Mouse (Mus musculus) hindbrain, embryonic 16.5 days (tissue): ENCODE results near the gene Cytip. TPM values are rescaled to one million over a fixed set of nuclear protein-coding genes. Genes with fewer than 3 reads are reported as not detected.

Experiments
- ATAC-seq: fragments of 200-750 bp; cut with Nextera tagmentation; 2 replicates; pipeline ENCODE4 v1.8.0; 2017; ENCODE audit warnings: moderate TSS enrichment, moderate library complexity
- H3K27ac ChIP-seq: fragments of 300-500 bp; sonication (generic); 2 replicates; pipeline ENCODE4 v1.5.1; 2014; ENCODE audit warnings: low read depth, mild to moderate bottlenecking, control low read depth, low read length, moderate library complexity
- H3K27me3 ChIP-seq: fragments of 300-500 bp; sonication (generic); replicated peaks from 2 replicates; pipeline ENCODE4 v1.6.1; 2014; ENCODE audit warnings: low read length; ENCODE audit not compliant: control insufficient read depth, insufficient read depth
- H3K36me3 ChIP-seq: fragments of 300-500 bp; sonication (generic); 2 replicates; pipeline ENCODE4 v1.6.1; 2014; ENCODE audit warnings: mild to moderate bottlenecking, low read length, moderate library complexity, mixed read lengths; ENCODE audit not compliant: control insufficient read depth, insufficient read depth
- H3K4me1 ChIP-seq: fragments of 300-500 bp; sonication (generic); 2 replicates; pipeline ENCODE4 v1.6.1; 2014; ENCODE audit warnings: low read depth, low read length; ENCODE audit not compliant: control insufficient read depth, insufficient read depth
- H3K4me2 ChIP-seq: fragments of 300-500 bp; sonication (generic); 2 replicates; pipeline ENCODE4 v1.6.1; 2014; ENCODE audit warnings: mild to moderate bottlenecking, low read length, control low read depth, moderate library complexity
- H3K4me3 ChIP-seq: fragments of 300-500 bp; sonication (generic); 2 replicates; pipeline ENCODE4 v1.5.1; 2014; ENCODE audit warnings: mild to moderate bottlenecking, low read length, control low read depth, moderate library complexity
- H3K9ac ChIP-seq: fragments of 300-500 bp; sonication (generic); 2 replicates; pipeline ENCODE4 v1.6.1; 2014; ENCODE audit warnings: low read depth, mild to moderate bottlenecking, control low read depth, low read length, moderate library complexity
- H3K9me3 ChIP-seq: fragments of 300-500 bp; sonication (generic); 2 replicates; pipeline ENCODE4 v1.6.1; 2014; ENCODE audit warnings: mild to moderate bottlenecking, low read length, moderate library complexity; ENCODE audit not compliant: control insufficient read depth
- WGBS: fragments of 180-500 bp; shearing (Covaris S2); extraction: QIAGEN DNeasy Blood & Tissue Kit; methylation state at CpG from one replicate; pipeline ENCODE4 v1.1.7; 2014; 5-methylcytosine and 5-hydroxymethylcytosine counted together
- polyA plus RNA-seq: library from polyadenylated mRNA; unstranded; fragments of >200 nt; fragmentation: Nextera tagmentation; extraction: Ambion mirVana; gene quantifications from 2 replicates; pipeline ENCODE4 v1.2.1, GENCODE M21; 2015

Gene Cytip
- 0.11 and 0.30 TPM in 2 replicates for polyA plus RNA-seq

GRCm38 (mm10) chr2:58195346-58195745, at the start of gene Cytip:
Cytip (minus strand) TSS chr2:58195532.
- 71% methylated on average over 4 of the region's 4 CpGs for WGBS
- Histone ChIP-seq H3K9ac (no peak within 1 kb of the TSS), H3K4me3 (no peak within 1 kb of the TSS), H3K27ac (no peak within 1 kb of the TSS), H3K27me3 (no peaks in the 10 kb centered on the region), H3K4me1 (no peaks in the 10 kb centered on the region), H3K4me2 (no peak within 1 kb of the TSS), H3K9me3 (no peaks in the 10 kb centered on the region), H3K36me3 (no peaks in the 10 kb centered on the region)
- ATAC-seq: no peak

GRCm38 (mm10) chr2:58240639-58241038, 45.3 kb upstream of the Cytip start:
- H3K4me3 ChIP-seq: no peak overlapping the region
- no peak for ATAC-seq
- WGBS: 80% methylated on average over 4 of the region's 4 CpGs
- no peaks in the 10 kb centered on the region for H3K36me3 ChIP-seq
- H3K9me3 ChIP-seq: no peaks in the 10 kb centered on the region
- no peaks in the 10 kb centered on the region for H3K27me3 ChIP-seq
- no peak overlapping the region for H3K27ac ChIP-seq
- no peaks in the 10 kb centered on the region for H3K4me1 ChIP-seq
- no peak overlapping the region for H3K4me2 ChIP-seq
- H3K9ac ChIP-seq: no peak overlapping the region

GRCm38 (mm10) chr2:58237487-58237886, 42.2 kb upstream of the Cytip start:
- Histone ChIP-seq H3K4me3 (no peak overlapping the region), H3K4me2 (no peak overlapping the region), H3K9me3 (no peaks in the 10 kb centered on the region), H3K27me3 (no peaks in the 10 kb centered on the region), H3K4me1 (no peaks in the 10 kb centered on the region), H3K27ac (no peak overlapping the region), H3K9ac (no peak overlapping the region), H3K36me3 (no peaks in the 10 kb centered on the region)
- no peak for ATAC-seq
- 70% methylated on average over 2 of the region's 2 CpGs for WGBS

- H3K4me3 ChIP-seq: no peak overlapping the region
- no peaks in the 10 kb centered on the region for H3K4me1 ChIP-seq
- H3K9me3 ChIP-seq: no peaks in the 10 kb centered on the region; the same call in 1 of the 2 replicates
- no peak overlapping the region for H3K9ac ChIP-seq
- no peaks in the 10 kb centered on the region for H3K36me3 ChIP-seq
- 62% methylated on average over 6 of the region's 6 CpGs for WGBS
- H3K27ac ChIP-seq: no peak overlapping the region
- no peak overlapping the region for H3K4me2 ChIP-seq
- no peaks in the 10 kb centered on the region for H3K27me3 ChIP-seq
- 0 out of 2 replicates have a peak, but pooled peaks have one; percentile 73 for ATAC-seq
Measured at GRCm38 (mm10) chr2:58199442-58199841, 4.1 kb upstream of the Cytip start.

- Histone ChIP-seq H3K36me3 (no peaks in the 10 kb centered on the region), H3K4me3 (no peak overlapping the region)
- 76% methylated on average over 1 of the region's 1 CpGs for WGBS
Measured at GRCm38 (mm10) chr2:58196880-58197279, 1.5 kb upstream of the Cytip start.

GRCm38 (mm10) chr2:58194422-58195115, 763 bp downstream of the Cytip start:
- Histone ChIP-seq H3K27ac (no peak overlapping the region), H3K27me3 (no peaks in the 10 kb centered on the region), H3K9ac (no peak overlapping the region), H3K4me3 (no peak overlapping the region), H3K36me3 (no peaks in the 10 kb centered on the region), H3K4me1 (no peaks in the 10 kb centered on the region), H3K9me3 (no peaks in the 10 kb centered on the region), H3K4me2 (no peak overlapping the region)
- ATAC-seq: no peak
- WGBS: 86% methylated on average over 10 of the region's 10 CpGs

More at GRCm38 (mm10) chr2:58196880-58197279, 1.5 kb upstream of the Cytip start:
- Histone ChIP-seq H3K9ac (no peak overlapping the region), H3K27me3 (no peaks in the 10 kb centered on the region), H3K27ac (no peak overlapping the region), H3K9me3 (no peaks in the 10 kb centered on the region), H3K4me2 (no peak overlapping the region), H3K4me1 (no peaks in the 10 kb centered on the region)
- ATAC-seq: no peak

GRCm38 (mm10) chr2:58192160-58192559, 3.2 kb downstream of the Cytip start:
- Histone ChIP-seq H3K27ac (no peak overlapping the region), H3K4me3 (no peak overlapping the region), H3K36me3 (no peaks in the 10 kb centered on the region), H3K4me1 (no peaks in the 10 kb centered on the region), H3K9me3 (no peaks in the 10 kb centered on the region), H3K4me2 (no peak overlapping the region), H3K27me3 (no peaks in the 10 kb centered on the region), H3K9ac (no peak overlapping the region)
- 91% methylated on average over 5 of the region's 5 CpGs for WGBS
- no peak for ATAC-seq

- Histone ChIP-seq H3K36me3 (no peaks in the 10 kb centered on the region), H3K27me3 (no peaks in the 10 kb centered on the region), H3K27ac (no peak overlapping the region), H3K4me3 (no peak overlapping the region), H3K4me1 (no peaks in the 10 kb centered on the region), H3K9me3 (no peaks in the 10 kb centered on the region), H3K9ac (no peak overlapping the region), H3K4me2 (no peak overlapping the region)
- no peak for ATAC-seq
- WGBS: 80% methylated on average over 4 of the region's 4 CpGs
Measured at GRCm38 (mm10) chr2:58189501-58189900, 5.8 kb downstream of the Cytip start.

- WGBS: 48% methylated on average over 1 of the region's 1 CpGs
- Histone ChIP-seq H3K4me2 (no peak overlapping the region), H3K36me3 (no peaks in the 10 kb centered on the region), H3K4me1 (no peaks in the 10 kb centered on the region), H3K27ac (no peak overlapping the region), H3K9ac (no peak overlapping the region), H3K4me3 (no peak overlapping the region), H3K9me3 (no peaks in the 10 kb centered on the region), H3K27me3 (no peaks in the 10 kb centered on the region)
- no peak for ATAC-seq
Measured at GRCm38 (mm10) chr2:58188903-58189302, 6.4 kb downstream of the Cytip start.
